Mouse (Mus musculus) ES-Bruce4 (cell line): ENCODE measurements around the gene Acot7.

Experiments used
- CTCF ChIP-seq: IDR thresholded peaks from one replicate; pipeline ENCODE4 v1.8.1; 2011; ENCODE audit warnings: low read depth, low read length
- EP300 ChIP-seq: IDR thresholded peaks from 2 replicates; pipeline ENCODE4 v1.6.1; 2011; ENCODE audit warnings: low read depth, low read length; ENCODE audit not compliant: insufficient read depth

GRCm38 (mm10) chr4:152182205-152182604, 4.3 kb downstream of the Acot7 start:
- TF ChIP-seq EP300 (no peak), CTCF (no peak)
